Mouse (Mus musculus): ENCODE data around the gene Pwwp2b. TPM values are rescaled to one million over a fixed set of nuclear protein-coding genes. Genes with fewer than 3 reads are reported as not detected.
A peak's percentile ranks its signal among the peaks of the same experiment; 100 is the strongest.

Pwwp2b gene
- polyA plus RNA-seq, 1 experiment: 9.4 TPM

DNA sequence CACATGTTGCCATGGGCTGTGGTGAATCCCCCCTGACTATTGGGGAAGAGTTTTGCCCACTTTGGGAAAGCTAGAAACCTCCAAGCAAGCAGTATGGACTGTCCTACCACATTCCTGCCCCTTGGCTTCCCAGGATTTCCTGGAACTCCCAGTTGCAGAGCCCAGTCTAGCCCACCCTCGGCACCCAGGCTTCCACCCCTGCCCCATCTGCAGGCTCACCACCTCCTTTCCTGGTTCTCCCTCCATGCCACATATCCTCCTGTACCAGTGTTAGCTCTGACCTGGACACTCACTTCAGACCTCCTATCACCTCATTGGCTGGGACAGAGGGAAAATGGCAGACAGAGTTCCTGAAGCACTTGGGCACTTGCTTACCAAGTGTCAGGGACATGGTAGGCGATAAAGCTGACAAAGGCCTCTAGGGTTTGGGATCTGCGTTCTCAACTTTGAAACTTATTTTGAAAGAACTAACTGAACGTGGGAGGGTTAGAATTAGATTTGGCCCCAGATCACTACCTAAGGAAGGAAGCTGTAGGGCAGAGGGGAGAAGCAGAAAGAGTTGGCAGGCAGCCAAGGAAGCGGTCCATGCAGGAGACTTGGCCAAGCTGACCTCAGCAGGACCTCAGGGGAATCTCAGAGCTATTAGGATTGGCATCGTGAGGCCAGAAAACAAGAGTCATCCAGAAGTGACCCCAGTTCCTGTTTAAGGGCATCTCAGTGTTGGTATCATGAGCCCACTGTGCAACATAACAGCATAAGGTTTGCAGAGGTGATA is 29.5 kb upstream of the Pwwp2b start:
- Histone ChIP-seq H3K4me3 (ENCODE audit: insufficient read depth, low read depth, low read length) (no peak overlapping the region), H3K4me1 (ENCODE audit: control insufficient read depth, insufficient read depth, insufficient read length, low read length) (peaks cover 19% of the 10 kb centered on the region), H3K27ac (replicated peaks; ENCODE audit: low read depth, low read length) (peak overlapping the region; percentile 80)

DNA sequence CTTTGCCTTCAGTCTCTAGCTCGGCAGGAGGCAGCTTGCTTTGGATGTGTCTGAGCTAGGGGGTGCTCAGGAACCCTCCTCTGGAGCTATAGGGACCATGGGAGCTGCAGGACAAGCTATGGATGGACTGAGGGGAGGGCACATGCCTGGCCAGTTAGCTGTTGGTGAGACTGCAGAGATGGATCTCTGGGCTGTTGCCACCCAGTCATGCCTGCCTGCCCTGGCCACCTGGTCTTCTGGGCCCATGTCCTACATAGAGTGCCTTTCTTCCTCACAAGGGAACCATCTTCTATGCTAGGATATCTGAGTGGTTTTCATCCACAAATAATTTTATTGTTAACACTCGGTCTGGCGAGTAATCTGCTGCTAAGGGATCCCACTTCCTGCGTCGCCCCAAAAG is 28.8 kb upstream of the Pwwp2b start:
- H3K27ac ChIP-seq (replicated peaks; ENCODE audit: low read depth, low read length): peak overlapping the region; percentile 47
- H3K4me3 ChIP-seq (ENCODE audit: insufficient read depth, low read depth, low read length): no peak overlapping the region
- peaks cover 19% of the 10 kb centered on the region for H3K4me1 ChIP-seq (ENCODE audit: control insufficient read depth, insufficient read depth, insufficient read length, low read length)

DNA sequence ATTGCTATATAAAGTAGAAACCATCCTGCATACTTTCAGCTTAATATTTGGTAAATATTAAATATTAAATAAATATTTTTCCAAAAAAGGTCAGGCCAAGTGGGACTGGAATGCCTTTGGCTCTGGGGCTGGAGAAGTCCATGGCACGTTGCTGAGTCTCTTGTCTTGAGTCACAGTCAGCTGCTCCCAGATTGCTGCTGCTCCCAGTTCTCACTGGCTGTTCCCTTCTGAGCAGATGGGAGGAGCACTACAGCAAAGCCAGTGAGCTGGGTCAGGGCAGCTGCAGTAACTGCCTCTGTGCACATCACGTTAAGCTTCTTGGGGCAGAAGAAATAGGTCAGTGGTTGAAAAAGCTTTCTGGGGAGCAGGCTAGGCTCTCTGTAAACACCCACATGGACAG is 28.0 kb upstream of the Pwwp2b start:
- Histone ChIP-seq H3K4me1 (ENCODE audit: control insufficient read depth, insufficient read depth, insufficient read length, low read length) (peaks cover 23% of the 10 kb centered on the region), H3K27ac (replicated peaks; ENCODE audit: low read depth, low read length) (peak overlapping the region; percentile 78; the same call in 1 of the 2 replicates)

DNA sequence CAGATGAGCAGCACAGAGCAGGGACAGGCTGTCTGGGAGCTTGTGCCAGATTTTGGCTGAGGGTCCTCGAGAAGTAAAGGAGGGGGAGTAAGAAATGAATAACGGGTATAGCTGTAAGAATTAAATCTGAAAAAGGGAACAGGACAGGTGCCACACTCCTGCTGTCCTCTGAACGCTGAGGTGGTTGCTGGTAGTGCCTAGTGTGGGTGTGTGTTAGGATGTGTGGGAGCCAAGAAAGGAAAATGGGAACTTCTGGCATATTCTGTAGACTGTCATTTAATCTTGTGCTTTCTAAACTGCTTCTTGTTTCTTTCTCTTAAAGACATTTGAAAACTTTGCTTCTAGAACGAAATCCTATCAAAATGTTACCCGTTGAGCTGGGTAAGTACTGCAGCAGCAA is 27.2 kb upstream of the Pwwp2b start:
- peaks cover 23% of the 10 kb centered on the region for H3K4me1 ChIP-seq (ENCODE audit: control insufficient read depth, insufficient read depth, insufficient read length, low read length)
- H3K27ac ChIP-seq (replicated peaks; ENCODE audit: low read depth, low read length): no peak overlapping the region
- H3K4me3 ChIP-seq (ENCODE audit: insufficient read depth, low read depth, low read length): no peak overlapping the region

More for the DNA sequence above, 28.0 kb upstream of the Pwwp2b start:
- H3K4me3 ChIP-seq (ENCODE audit: insufficient read depth, low read depth, low read length): no peak overlapping the region

DNA sequence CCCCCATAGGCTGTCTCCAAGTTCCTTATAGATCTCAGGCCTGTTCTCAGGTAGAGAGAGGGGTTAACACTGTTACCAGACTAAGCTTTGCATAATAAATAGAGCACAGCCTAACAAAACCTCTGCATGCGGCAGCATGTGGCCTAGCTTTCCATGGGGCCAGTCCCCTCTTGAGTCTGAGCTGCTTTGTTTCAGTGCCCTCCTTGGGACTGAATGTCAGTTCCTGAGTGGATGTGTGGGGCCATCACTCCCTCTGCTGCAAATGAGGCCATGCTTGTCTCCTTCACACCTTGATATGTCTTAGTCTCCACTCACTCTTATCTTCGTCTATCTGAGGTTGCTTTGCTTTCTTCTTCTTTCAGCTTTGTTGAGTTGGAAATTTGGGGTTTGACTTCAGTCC is 26.4 kb upstream of the Pwwp2b start:
- H3K4me1 ChIP-seq (ENCODE audit: control insufficient read depth, insufficient read depth, insufficient read length, low read length): peaks cover 20% of the 10 kb centered on the region
- no peak overlapping the region for H3K4me3 ChIP-seq (ENCODE audit: insufficient read depth, low read depth, low read length)
- no peak overlapping the region for H3K27ac ChIP-seq (replicated peaks; ENCODE audit: low read depth, low read length)

DNA sequence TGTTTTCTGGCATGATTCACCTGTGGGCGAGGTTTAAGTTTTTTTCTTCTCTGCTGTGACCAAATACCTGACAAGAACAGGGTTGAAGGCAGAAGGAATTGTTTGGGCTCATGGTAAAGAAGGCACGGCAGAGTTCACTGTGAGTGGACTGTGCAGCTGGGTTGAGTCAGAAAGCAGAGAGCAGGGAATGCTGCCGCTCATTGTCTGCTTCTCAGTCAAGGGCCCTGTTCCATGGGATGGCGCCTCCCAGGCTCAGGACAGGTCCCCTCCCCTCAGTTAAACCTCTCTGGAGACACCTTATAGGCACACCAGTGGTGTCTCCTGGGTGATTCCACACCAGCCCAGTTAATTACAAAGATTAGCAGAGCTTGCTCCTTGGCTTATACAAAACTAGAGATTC is 25.9 kb upstream of the Pwwp2b start:
- H3K4me1 ChIP-seq (ENCODE audit: control insufficient read depth, insufficient read depth, insufficient read length, low read length): peaks cover 19% of the 10 kb centered on the region
- H3K27ac ChIP-seq (replicated peaks; ENCODE audit: low read depth, low read length): no peak overlapping the region
- no peak overlapping the region for H3K4me3 ChIP-seq (ENCODE audit: insufficient read depth, low read depth, low read length)

DNA sequence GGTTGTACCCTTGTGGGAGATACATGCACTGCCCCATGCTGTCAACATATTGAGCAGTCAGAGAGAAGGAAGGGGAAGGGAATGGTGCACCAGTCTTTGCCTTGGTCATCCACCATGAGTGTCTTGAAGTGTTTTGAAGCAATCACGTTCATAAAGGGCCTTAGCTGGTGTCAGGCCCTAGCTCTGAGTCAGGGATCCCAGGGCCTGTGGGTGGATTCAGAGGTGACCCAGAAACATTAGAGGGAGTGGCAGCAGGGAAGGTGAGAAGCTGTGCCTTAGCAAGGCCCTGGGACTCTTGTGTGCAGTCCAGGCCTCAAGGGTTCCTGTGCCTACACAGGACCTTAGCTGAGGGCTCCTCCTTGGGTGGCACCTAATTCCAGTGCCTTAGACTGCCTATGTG is 24.2 kb upstream of the Pwwp2b start:
- H3K4me3 ChIP-seq (ENCODE audit: insufficient read depth, low read depth, low read length): no peak overlapping the region
- H3K27ac ChIP-seq (replicated peaks; ENCODE audit: low read depth, low read length): no peak overlapping the region
- peaks cover 10% of the 10 kb centered on the region for H3K4me1 ChIP-seq (ENCODE audit: control insufficient read depth, insufficient read depth, insufficient read length, low read length)

DNA sequence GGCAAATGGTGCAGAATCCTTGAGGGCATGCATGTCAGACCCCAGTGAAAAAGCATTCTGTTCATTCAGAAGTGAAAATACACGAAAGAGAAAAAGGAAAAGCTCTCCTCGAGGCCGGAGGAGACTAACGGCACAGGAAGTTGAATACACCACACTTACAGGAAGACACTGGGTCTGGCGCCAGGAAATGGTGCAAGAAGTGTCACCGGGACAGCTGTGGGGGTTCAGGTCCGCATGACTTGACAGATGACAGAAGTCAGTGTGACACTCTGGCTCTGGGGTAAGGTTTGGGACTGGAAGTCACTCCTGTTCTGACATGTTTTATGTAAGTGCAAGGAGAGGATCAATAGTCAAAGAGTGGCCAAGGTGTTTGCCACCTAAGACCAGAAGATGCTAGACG is 23.6 kb upstream of the Pwwp2b start:
- peaks cover 6% of the 10 kb centered on the region; the same call in 1 of the 2 replicates for H3K4me1 ChIP-seq (ENCODE audit: control insufficient read depth, insufficient read depth, insufficient read length, low read length)
- no peak overlapping the region for H3K27ac ChIP-seq (replicated peaks; ENCODE audit: low read depth, low read length)
- no peak overlapping the region for H3K4me3 ChIP-seq (ENCODE audit: insufficient read depth, low read depth, low read length)

DNA sequence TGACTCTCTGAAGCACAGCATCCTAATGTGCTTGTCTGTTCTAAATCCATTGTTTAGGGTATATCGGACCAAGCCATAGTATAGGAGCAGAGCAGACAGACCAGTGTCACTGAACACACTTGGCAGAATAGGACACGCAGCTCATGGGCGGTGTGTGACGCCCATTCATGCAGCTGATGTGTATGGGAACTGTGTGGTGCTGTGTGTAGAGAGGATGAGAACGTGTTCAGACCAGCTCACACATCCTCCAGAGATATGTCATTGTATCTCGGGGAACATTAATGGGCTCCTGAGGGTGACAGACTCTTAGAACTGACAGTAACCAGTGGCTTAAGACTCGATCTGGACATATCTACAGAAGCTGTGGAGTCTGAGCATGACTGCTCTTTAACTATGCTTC is 21.9 kb upstream of the Pwwp2b start:
- Histone ChIP-seq H3K4me3 (ENCODE audit: insufficient read depth, low read depth, low read length) (no peak overlapping the region), H3K27ac (replicated peaks; ENCODE audit: low read depth, low read length) (no peak overlapping the region), H3K4me1 (ENCODE audit: control insufficient read depth, insufficient read depth, insufficient read length, low read length) (peaks cover 4% of the 10 kb centered on the region; the same call in 1 of the 2 replicates)

DNA sequence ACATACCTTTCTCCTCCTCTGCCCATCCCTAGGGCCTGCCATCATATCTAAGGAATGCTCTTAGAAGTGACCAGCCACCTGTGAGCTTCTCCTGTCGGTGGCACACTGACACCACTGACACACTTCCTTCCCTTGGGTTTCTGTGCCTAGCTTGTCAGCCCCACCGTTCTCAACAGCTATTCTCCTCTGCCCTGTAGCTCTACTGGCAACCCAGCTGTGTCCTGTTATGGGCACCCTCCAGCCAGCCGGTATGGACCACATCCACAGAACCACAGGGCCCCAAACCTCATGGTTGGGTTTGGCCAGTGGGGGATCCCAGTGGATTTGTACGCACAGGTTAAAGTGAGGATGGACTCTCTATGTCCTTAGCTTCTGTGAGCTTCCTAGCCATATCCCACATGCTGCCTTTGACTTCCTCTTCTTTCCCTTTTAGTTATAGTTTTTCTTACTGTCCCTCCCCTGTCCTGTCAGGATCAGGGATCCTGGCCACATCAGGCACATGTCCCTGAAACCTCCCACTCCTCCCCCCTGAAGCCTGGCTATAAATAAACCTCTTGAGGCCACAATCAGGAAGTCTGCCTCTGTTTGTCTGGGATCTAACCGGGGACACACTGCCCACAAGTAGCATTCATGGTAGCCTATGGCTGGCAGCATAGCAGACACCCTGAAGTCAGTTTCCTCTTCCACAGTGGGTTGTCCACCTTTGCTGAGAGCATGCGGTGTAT is 19.7 kb upstream of the Pwwp2b start:
- Histone ChIP-seq H3K4me3 (ENCODE audit: insufficient read depth, low read depth, low read length) (no peak overlapping the region), H3K27ac (replicated peaks; ENCODE audit: low read depth, low read length) (no peak overlapping the region)

DNA sequence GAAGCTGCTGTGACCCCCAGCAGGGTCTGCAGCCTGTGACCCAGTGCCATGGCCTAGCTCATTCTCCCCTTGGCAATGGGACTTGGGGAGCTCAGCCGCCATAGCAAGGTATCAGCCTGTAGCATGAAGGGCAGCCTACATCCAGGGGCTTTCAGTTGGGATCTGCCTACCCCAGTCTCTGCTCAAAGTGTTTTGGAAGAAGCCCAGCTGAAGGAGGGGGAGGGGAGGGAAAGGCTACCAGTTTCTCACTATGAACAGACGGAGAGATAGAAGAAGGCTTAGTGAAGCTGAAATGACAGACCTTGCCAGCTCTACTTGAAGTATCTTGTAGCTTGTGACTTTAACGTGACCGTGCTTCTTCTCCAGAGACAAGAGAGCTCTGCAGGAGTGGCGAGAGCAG is 18.4 kb upstream of the Pwwp2b start:
- H3K4me1 ChIP-seq (ENCODE audit: control insufficient read depth, insufficient read depth, insufficient read length, low read length): peaks cover 8% of the 10 kb centered on the region
- H3K4me3 ChIP-seq (ENCODE audit: insufficient read depth, low read depth, low read length): no peak overlapping the region
- no peak overlapping the region for H3K27ac ChIP-seq (replicated peaks; ENCODE audit: low read depth, low read length)

More for the DNA sequence above, 19.7 kb upstream of the Pwwp2b start:
- peaks cover 4% of the 10 kb centered on the region; the same call in 1 of the 2 replicates for H3K4me1 ChIP-seq (ENCODE audit: control insufficient read depth, insufficient read depth, insufficient read length, low read length)

DNA sequence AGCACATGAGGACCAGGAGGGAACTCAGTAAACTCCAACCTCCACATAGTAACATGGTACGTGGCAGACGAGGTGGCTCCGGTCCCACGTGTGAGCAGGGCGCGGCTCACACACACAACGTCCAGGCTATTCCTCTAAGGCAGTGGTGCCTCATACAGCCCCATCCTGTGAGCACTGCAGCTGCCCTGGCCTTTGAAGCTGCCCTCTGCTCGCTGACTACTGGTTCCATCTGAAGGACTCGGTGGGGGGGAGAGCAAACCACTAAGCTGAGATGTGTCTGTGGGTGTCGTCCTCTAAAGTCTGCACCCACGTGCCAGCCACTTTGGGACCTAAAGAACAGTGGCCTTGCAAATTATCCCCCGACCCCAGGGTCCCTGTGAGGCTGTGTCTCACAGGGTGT is 18.0 kb upstream of the Pwwp2b start:
- Histone ChIP-seq H3K4me3 (ENCODE audit: insufficient read depth, low read depth, low read length) (no peak overlapping the region), H3K27ac (replicated peaks; ENCODE audit: low read depth, low read length) (no peak overlapping the region), H3K4me1 (ENCODE audit: control insufficient read depth, insufficient read depth, insufficient read length, low read length) (peaks cover 6% of the 10 kb centered on the region)

DNA sequence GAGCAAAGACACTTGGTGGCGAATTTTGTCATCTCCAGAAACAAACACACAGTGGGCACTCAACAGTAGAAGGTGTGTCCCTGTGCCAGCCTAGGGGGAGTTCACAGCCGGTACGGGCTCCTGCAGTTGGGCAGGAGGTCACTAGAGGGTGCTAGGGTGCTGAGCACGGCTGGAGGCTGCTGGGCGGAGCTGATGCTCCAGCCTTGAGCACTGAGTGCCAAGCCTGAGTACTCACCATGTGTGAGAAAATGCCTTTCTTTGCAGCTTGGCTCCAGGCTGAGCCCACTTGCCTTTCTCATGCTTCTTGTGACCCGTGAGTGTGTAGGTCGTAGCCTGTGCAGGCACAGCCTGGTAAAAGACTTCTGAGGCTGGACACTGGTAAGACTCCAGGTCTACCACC is 14.6 kb upstream of the Pwwp2b start:
- Histone ChIP-seq H3K4me3 (ENCODE audit: insufficient read depth, low read depth, low read length) (no peak overlapping the region), H3K27ac (replicated peaks; ENCODE audit: low read depth, low read length) (no peak overlapping the region)

DNA sequence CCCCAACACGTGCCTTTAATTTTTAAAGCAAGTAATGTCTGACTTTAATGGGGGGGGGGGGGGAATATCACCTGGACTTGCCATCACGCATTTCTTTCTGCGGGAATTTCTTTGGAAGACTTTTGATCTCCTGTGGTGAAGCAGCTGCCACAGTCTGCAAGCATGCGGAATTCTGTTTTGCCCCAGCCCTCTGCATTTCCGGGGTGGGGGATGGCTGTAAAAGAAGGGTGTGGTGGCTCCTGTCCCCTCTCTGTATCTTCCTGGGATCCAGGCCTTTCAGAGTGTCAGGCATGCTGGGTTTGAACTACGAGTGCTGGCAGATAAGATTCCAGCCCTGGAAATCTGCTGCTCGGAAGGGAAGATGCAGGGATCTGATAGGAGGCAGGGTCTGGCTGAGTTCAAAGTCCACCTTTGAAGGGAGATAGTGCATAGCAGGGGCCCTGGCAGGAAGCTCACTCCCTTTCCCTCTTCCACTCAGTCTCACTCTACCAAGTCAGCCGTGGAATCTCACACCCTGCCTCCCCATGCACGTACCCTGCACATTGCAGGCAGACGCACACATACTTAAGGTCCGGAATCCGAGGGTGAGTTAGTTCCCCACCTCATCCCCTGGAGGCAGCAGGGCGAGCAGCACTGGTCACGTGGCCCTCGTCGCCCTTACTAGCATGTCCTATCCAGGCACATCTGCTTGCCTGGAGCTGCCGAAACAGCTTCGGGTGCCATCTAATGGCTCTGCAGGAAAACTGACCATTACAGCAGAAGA is 13.7 kb upstream of the Pwwp2b start:
- Histone ChIP-seq H3K4me1 (ENCODE audit: control insufficient read depth, insufficient read depth, insufficient read length, low read length) (peaks cover 11% of the 10 kb centered on the region), H3K4me3 (ENCODE audit: insufficient read depth, low read depth, low read length) (no peak overlapping the region), H3K27ac (replicated peaks; ENCODE audit: low read depth, low read length) (peak overlapping the region; percentile 55; the same call in 1 of the 2 replicates)

More for the DNA sequence above, 14.6 kb upstream of the Pwwp2b start:
- H3K4me1 ChIP-seq (ENCODE audit: control insufficient read depth, insufficient read depth, insufficient read length, low read length): peaks cover 11% of the 10 kb centered on the region

DNA sequence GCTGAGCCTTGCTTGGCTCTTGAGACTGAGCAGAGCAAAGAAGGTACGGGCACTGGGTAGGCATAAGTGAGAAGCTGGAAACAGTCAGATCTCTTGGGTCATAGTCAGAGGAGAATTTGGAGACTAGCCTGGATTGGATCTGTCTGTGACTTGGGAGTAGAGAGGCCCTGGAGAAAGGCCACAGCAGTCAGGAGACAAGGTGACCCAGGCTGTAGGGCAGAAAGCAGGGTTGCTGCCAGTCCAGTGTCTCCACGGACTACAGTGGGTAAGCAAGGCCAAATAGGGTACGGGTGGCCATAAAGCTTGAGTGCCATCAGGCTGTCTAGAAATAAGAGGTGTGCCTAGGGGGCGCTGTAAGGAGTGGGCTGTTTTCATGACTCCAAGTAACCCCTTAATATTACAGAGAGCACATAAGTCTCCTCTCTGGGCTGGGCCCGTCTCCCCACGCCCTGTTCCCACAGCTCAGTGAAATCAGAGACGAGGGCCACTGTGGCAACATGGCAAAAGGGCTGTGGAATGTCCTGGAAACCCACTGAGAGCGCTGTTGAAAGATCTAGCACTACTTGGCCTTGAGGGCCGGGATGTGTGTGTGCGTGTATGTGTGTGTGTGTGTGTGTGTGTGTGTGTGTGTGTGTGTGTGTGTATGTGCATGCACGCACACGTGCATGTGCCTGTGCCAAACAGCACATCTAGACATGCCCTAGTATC is 12.5 kb upstream of the Pwwp2b start:
- peak overlapping the region; percentile 67 for H3K27ac ChIP-seq (replicated peaks; ENCODE audit: low read depth, low read length)
- H3K4me3 ChIP-seq (ENCODE audit: insufficient read depth, low read depth, low read length): no peak overlapping the region
- peaks cover 11% of the 10 kb centered on the region for H3K4me1 ChIP-seq (ENCODE audit: control insufficient read depth, insufficient read depth, insufficient read length, low read length)
